Mouse (Mus musculus): Measurements from ENCODE around the gene Gm5725.
"Not testable (repeated sequence)": the region's sequence is repeated elsewhere in the genome, so short reads cannot be mapped to it uniquely, and the experiment has no call there.

Gm5725 gene

GRCm38 (mm10) chr7:21844167-21844566 is at the start of gene Gm5725:
Gm5725 (minus strand) TSS chr7:21844267.
- CTCF ChIA-PET, POLR2A ChIA-PET: not testable (repeated sequence)

- CTCF ChIA-PET, POLR2A ChIA-PET: not testable (repeated sequence)
Measured at GRCm38 (mm10) chr7:21832051-21832450, 12.0 kb downstream of the Gm5725 start, which contains the start of gene Vmn1r135. Vmn1r135 (plus strand) TSS chr7:21832351.

GRCm38 (mm10) chr7:21796628-21797027 is 47.4 kb downstream of the Gm5725 start, which contains the start of gene Gm4177:
Gm4177 (minus strand) TSS chr7:21796728.
- POLR2A ChIA-PET, CTCF ChIA-PET: not testable (repeated sequence)
